Mouse (Mus musculus): ENCODE data around the gene Thap12.

The Thap12 gene

DNA sequence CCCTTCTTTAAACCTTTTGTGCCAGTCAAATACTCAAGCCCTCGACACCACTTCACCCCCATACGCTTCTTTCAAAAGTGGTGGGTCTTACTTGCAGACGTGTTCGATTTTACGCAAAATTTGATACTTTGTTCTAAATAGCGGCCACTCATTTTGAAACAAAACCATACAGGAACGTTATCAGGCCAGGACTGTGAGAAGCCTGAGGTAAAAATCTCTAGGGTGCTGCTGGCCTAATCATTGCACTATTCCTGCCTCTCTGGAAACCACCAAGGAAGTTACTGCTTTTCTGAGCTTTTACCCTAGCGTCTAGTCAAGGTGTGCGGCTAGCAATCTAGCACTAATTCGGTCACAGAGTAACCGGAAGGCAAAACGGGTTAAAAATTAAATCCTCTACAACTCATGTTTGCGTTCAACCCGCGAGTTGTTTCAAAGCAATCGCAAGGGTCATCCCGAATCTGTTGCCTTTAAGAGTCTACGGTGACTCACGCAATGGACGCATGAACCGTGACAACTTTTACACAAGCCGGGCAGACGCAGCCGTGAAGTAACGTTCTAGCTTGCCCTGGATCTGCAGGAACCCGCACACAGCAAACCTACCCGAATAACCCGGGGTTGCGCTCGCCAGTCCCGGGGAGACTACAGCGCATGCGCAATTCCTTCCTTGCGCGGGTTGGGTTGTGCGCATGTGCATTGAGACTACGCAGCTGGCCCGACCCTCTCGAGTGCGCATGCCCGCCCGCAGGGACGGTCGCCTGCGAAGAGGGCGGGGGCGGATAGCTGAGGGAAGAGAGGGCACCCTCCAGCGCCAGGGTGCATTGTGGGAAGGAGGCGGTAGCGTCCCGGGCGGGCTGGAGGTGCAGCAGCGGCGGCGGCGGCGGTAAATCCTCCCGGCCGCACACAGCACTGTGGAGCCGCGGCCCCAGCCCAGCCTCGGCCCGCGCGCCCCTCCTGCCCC, at the start of gene Thap12:
Thap12 (plus strand) TSS at position 821 of the 958 bp plus-strand sequence.
- DNase-seq (ENCODE audit: low spot score in 2 of 2), result peak; percentile 99

- peak; percentile 55 to 62 for DNase-seq (ENCODE audit: low spot score in 2 of 2)
Measured at GRCm38 (mm10) chr7:98655681-98656530, 47.0 kb upstream of the Thap12 start.

DNA sequence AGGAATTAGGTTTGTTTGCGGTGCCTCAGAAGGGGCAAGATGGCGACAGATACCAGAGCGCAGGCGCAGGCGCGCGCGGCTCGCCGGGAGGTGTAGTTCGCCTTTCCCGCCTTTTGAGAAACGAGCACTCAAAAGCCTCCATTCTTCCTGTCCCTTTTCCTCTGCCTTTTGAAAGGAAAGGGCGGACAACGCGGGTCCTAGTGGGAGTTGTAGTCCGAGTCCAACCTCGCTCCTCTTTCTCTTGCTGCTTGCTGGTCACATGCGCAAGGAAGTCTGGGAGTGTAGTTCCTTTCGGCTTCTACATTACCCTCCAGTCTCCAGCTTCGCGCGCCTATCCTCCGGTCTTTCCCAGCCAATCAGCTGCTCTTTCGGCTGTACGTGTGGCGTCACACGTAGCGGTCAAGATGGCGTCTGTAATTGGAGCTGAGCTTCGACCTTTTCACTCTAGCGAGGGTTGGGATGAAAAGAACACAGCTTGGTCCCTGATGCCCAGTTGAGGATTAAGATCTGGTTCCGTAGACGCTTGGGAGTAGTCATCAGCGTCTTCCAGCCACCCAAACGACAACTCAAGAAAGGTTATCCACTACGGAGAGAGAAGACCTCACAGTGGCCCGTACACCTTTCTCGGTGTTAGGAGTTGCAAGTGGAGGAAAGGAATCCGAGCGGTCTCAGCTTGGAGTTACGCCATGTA, 46.2 kb upstream of the Thap12 start, which contains the start of gene Emsy:
Emsy (minus strand) TSS at position 253 of the 691 bp plus-strand sequence.
- peak; percentile 82 to 87 for DNase-seq (ENCODE audit: low spot score in 2 of 2)

DNA sequence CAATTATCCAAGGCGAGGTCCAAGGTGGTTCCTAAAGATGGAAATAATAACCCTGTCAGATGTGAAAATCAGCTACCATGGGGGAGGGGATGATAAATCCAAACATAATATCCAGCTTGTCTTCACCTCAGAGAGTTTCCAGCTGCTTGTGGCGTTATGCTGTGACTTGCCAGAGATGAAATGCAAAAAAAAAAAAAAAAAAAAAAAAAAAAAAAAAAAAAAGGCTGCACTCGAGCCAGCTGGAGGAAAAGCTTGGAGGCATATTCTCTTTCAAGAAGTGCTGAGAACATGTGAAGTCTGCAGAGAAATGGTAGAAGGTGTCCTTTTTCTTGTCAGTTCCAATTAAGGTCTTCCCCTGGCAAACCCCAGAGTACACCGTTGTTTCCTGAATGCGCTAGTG, 37.7 kb upstream of the Thap12 start:
- DNase-seq (ENCODE audit: low spot score in 2 of 2), result no peak

- no peak for DNase-seq (ENCODE audit: low spot score in 2 of 2)
Measured at GRCm38 (mm10) chr7:98665726-98666125, 37.2 kb upstream of the Thap12 start.

GRCm38 (mm10) chr7:98667956-98668746, 34.8 kb upstream of the Thap12 start:
- DNase-seq (ENCODE audit: low spot score in 2 of 2), result no peak

GRCm38 (mm10) chr7:98670831-98671230, 32.1 kb upstream of the Thap12 start:
- no peak for DNase-seq (ENCODE audit: low spot score in 2 of 2)

DNA sequence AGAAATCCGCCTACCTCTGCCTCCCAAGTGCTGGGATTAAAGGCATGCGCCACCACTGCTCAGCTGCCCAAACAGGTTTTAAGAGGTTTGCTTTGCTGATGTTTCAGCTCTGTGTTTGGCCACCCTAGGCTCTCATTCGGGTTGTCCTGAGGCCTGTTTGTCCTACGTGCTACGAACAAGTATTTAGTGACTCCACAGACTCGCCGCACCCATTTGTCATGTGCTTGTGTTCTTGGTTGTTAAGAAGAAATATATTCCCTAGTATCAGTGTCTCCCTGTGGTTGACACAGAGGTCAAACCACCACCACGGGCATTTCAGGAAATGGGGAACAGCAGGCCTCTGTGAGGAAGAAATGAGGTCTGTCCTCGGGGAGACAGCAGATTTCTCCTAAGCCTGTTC, 31.5 kb upstream of the Thap12 start:
- no peak for DNase-seq (ENCODE audit: low spot score in 2 of 2)

DNA sequence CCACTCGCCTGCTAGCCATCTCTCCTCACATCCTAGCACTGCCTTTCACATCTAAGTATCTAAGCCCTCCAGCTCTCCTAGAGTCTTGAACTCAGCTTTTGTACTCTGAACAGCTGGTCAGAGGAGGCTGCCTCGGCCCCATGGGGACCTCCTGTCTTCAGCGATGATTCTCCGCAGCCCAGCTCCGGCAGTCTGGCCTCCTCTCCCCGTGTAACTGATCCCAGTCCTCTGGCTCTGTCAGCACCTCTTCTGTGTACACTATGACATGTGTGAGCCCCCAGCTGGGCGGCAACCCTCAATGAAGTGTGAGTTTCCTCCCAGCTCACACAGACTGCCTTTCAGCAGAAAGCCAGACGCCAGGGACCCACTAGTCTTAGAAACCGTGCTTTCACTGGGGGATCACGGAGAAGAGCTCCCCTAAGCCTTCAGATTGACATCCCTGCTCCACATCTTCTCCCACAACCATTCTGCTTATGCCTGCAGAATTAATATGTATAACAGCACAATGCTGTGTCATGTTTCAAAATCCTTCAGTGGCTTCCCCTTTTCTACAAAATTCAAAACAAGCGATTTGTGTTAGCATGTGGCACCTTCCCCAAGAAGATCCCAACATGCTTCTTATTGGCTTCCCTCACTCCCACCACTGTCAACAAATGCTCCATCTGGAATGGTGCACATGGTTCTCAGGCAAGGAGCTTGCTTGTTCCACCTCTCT, 30.5 kb upstream of the Thap12 start:
- no peak for DNase-seq (ENCODE audit: low spot score in 2 of 2)

DNA sequence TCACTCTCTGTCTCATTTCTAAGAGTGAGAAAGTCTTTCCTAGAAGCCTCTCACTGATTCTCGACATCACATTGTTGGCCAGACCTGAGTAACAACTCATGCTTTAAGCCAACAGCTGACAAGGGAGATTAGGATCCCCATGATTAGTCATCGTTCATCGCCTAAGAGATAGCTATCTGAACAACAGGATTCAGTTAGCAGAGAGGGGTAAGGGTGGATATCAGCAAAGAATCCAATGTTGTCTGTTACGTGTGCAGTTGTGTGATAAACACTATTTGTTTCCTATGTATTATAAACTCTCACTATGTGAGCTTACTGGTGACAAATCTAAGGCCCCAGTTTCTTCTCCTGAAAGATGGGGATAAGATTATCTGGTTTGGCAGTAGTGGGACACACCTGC, 28.6 kb upstream of the Thap12 start:
- DNase-seq (ENCODE audit: low spot score in 2 of 2), result no peak

DNA sequence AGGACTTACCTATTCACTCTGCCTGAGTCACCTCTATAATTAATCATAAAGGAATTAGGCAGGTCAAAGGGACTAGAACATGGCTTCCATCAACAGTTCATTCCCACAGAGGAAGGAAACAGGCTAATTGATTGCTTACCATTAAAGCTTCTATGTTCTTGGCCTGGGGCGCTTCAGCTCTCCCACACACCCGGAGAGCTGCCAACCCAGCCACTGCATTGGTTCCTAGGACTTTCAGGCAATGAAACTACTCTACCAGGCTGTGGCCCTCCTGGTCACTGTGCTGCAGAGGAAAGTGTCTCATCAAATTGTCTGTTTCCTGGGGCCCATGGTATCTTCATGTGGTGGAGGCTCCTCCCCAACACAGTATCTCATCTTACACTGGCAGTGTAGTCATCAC, 25.4 kb upstream of the Thap12 start:
- DNase-seq (ENCODE audit: low spot score in 2 of 2), result no peak

DNA sequence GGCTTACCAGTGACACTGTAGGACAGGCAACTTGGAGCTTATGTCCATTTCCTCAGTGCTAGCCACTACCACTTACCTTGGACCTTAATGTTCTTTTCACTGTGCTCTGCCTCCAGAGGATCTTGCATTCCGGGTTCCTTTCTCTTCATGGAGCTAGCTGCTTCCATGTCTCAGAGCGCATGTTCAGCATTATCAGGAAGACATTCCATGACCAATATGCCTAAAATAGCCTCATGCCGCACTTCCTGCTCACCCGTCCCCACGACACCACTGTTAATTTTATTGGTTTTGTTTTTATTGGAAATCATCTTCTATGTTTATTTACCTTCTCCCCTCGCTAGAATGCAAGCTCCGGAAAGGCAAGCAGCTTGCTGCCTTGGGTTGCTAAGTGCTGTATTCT, 24.5 kb upstream of the Thap12 start:
- no peak for DNase-seq (ENCODE audit: low spot score in 2 of 2)

GRCm38 (mm10) chr7:98680691-98681090, 22.2 kb upstream of the Thap12 start:
- DNase-seq (ENCODE audit: low spot score in 2 of 2), result no peak

DNA sequence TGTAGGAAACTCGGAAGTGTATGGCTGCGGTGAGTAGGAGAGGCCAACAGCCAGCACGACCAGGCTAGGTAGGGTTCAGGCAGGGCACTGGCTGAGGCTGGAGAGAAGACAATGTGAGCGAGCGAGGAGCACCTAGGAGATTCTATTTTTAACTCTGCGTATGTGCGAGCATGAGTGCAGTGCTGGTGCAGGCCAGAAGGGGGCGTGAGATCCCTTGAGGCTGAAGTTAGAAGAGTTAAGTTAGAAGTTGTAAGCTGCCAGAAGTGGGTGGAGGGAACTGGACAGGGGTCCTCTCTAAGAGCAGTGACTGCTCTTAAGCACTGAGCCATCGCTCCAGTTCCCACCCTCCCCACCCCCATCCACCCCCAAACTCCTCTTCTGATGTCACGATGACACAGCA, 20.1 kb upstream of the Thap12 start:
- no peak for DNase-seq (ENCODE audit: low spot score in 2 of 2)

GRCm38 (mm10) chr7:98685895-98686294, 17.0 kb upstream of the Thap12 start:
- DNase-seq (ENCODE audit: low spot score in 2 of 2), result no peak

- no peak for DNase-seq (ENCODE audit: low spot score in 2 of 2)
Measured at GRCm38 (mm10) chr7:98690126-98690525, 12.8 kb upstream of the Thap12 start.

- no peak for DNase-seq (ENCODE audit: low spot score in 2 of 2)
Measured at GRCm38 (mm10) chr7:98690831-98691230, 12.1 kb upstream of the Thap12 start.

DNA sequence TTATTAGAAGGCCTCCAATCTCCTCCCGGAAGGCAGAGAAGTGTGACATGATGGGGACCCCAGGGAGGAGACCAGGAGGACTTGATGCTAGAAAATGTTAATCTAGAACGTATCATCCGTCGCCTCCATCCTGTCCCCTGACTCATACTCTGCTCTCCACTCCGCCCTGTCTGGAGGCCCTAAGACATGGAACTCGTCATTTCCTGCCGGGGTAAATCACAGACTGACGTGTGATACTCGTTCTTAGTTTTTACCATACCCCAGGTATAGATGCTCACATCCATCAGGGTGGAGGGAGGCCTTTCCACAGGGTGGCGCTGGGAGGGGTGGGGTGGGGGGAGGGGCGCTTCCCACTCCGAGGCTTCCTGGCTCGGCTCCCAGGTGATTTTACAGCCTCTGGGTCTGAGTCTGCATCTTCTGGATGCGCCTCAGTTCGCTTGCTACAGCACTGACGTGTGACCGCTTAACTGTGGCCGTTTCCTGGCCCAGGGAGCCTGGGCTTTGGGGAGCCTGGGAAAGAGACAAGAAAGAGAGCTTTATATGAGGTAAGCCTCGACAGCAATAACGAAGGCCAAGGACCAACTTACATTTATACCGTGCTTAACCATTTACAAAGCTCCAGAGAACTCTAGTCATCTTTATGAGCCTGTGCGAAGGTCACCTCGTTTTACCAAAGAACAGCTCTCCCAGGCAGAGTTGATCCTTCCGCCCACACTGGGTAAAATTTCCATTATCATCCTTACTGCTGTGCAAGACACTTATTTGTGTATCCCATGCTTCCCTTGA, 9.9 kb upstream of the Thap12 start:
- peak; percentile 63 to 71 for DNase-seq (ENCODE audit: low spot score in 2 of 2)

DNA sequence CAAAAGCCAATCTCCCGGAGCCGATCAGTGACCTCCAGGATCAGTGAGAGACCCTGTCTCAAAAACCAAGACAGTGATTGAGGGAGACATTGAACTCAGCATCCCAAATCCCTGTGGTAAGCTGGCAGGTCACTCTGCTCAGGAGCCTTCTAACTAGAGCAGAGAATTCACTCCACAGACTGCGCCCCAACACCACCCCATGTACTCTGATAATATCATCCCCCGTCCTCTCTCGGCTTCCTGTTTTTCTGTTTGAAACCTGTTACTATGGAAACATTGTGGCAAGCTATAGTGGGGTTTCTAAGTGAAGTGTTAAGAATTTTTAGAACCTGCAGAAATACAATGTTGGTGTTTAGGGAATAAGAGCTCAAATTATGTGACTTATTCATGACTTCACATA, 8.9 kb upstream of the Thap12 start:
- peak; percentile 80 to 85 for DNase-seq (ENCODE audit: low spot score in 2 of 2)

DNA sequence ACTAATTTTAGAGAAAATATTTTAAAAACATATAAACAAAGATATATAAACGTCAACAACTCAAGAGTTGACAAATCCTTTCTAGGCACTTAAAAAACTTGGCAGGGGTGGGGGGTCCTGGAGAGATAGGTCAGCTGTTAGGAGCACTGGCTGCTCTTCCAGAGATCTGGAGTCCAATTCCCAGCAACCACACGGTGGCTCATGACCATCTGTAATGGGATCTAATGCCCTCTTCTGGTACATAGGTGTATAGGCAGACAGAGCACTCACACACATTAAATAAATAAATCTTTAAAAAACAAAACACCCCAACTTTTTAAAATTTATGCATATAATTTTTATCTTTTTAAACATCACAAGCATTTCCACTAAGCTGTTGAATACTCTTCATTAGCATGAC, 5.4 kb upstream of the Thap12 start:
- DNase-seq (ENCODE audit: low spot score in 2 of 2), result peak in 1 of 2 experiments; percentile 15
